Mouse (Mus musculus): ENCODE measurements around the gene Ccdc134.

The Ccdc134 gene

GRCm38 (mm10) chr15:82172648-82173047 is 44.9 kb downstream of the Ccdc134 start:
- no peak for DNase-seq

- no peak for DNase-seq
Observed at GRCm38 (mm10) chr15:82175091-82175490, 47.4 kb downstream of the Ccdc134 start.

GRCm38 (mm10) chr15:82177743-82178290 is 50.1 kb downstream of the Ccdc134 start:
- no peak for DNase-seq

- no peak for DNase-seq
Observed at GRCm38 (mm10) chr15:82181131-82181530, 53.4 kb downstream of the Ccdc134 start.

GRCm38 (mm10) chr15:82182311-82182710 is 54.6 kb downstream of the Ccdc134 start:
- DNase-seq: no peak

- no peak for DNase-seq
Observed at GRCm38 (mm10) chr15:82183596-82183995, 55.9 kb downstream of the Ccdc134 start.

GRCm38 (mm10) chr15:82184183-82184582 is 56.5 kb downstream of the Ccdc134 start:
- peak; percentile 60 to 64 for DNase-seq

- peak; percentile 83 to 87 for DNase-seq
Observed at GRCm38 (mm10) chr15:82184656-82185055, 56.9 kb downstream of the Ccdc134 start.

GRCm38 (mm10) chr15:82185062-82185783 is 57.5 kb downstream of the Ccdc134 start:
- DNase-seq: no peak

- no peak for DNase-seq
Observed at GRCm38 (mm10) chr15:82186131-82186530, 58.4 kb downstream of the Ccdc134 start.

GRCm38 (mm10) chr15:82186931-82187330 is 59.2 kb downstream of the Ccdc134 start:
- DNase-seq: no peak

- DNase-seq: no peak
Observed at GRCm38 (mm10) chr15:82187401-82187800, 59.7 kb downstream of the Ccdc134 start.

- DNase-seq: no peak
Observed at GRCm38 (mm10) chr15:82187924-82188323, 60.2 kb downstream of the Ccdc134 start.

GRCm38 (mm10) chr15:82188481-82189240 is 60.9 kb downstream of the Ccdc134 start:
- DNase-seq: peak in 1 of 2 experiments; percentile 71
